Mouse (Mus musculus): ENCODE results near the gene Mpeg1. TPM values are rescaled to one million over a fixed set of nuclear protein-coding genes. Genes with fewer than 3 reads are reported as not detected.
A peak's percentile ranks its signal among the peaks of the same experiment; 100 is the strongest.

Mpeg1 gene
- polyA plus RNA-seq, 2 experiments: 0.92 to 3.5 TPM

GRCm38 (mm10) chr19:12421680-12422079, 38.9 kb upstream of the Mpeg1 start:
- 83% methylated on average over 1 of the region's 1 CpGs for WGBS
- Histone ChIP-seq H3K36me3 (ENCODE audit: control insufficient read depth, insufficient read depth, low read length) (no peaks in the 10 kb centered on the region), H3K27ac (replicated peaks; ENCODE audit: low read depth, low read length) (no peak overlapping the region), H3K27me3 (ENCODE audit: control insufficient read depth, insufficient read depth, low read length) (no peaks in the 10 kb centered on the region), H3K4me3 (replicated peaks; ENCODE audit: low read length) (no peak overlapping the region), H3K9me3 (ENCODE audit: control insufficient read depth, low read length) (no peaks in the 10 kb centered on the region), H3K9ac (ENCODE audit: low read depth, low read length, severe bottlenecking) (no peak overlapping the region), H3K4me2 (replicated peaks; ENCODE audit: low read depth, low read length, severe bottlenecking) (no peak overlapping the region), H3K4me1 (ENCODE audit: control insufficient read depth, insufficient read depth, low read length) (no peaks in the 10 kb centered on the region)
- DNase-seq (ENCODE audit: low spot score): no peak
- TF ChIP-seq POLR2A (IDR thresholded peaks at IDR 0.05; ENCODE audit: borderline replicate concordance, extremely low read depth, insufficient read depth, insufficient read length): no peak
- no peak for ATAC-seq (ENCODE audit: low FRiP score, low read depth)

- Histone ChIP-seq H3K4me1 (ENCODE audit: control insufficient read depth, insufficient read depth, low read length) (no peaks in the 10 kb centered on the region), H3K9me3 (ENCODE audit: control insufficient read depth, low read length) (no peaks in the 10 kb centered on the region), H3K36me3 (ENCODE audit: control insufficient read depth, insufficient read depth, low read length) (no peaks in the 10 kb centered on the region), H3K27me3 (ENCODE audit: control insufficient read depth, insufficient read depth, low read length) (no peaks in the 10 kb centered on the region), H3K4me2 (replicated peaks; ENCODE audit: low read depth, low read length, severe bottlenecking) (no peak overlapping the region), H3K4me3 (replicated peaks; ENCODE audit: low read length) (no peak overlapping the region), H3K9ac (ENCODE audit: low read depth, low read length, severe bottlenecking) (no peak overlapping the region), H3K27ac (replicated peaks; ENCODE audit: low read depth, low read length) (no peak overlapping the region)
- DNase-seq (ENCODE audit: low spot score) (no peak), ATAC-seq (ENCODE audit: low FRiP score, low read depth) (no peak)
- TF ChIP-seq POLR2A (IDR thresholded peaks at IDR 0.05; ENCODE audit: borderline replicate concordance, extremely low read depth, insufficient read depth, insufficient read length): no peak
- 84% methylated on average over 5 of the region's 5 CpGs for WGBS
Observed at GRCm38 (mm10) chr19:12427101-12427500, 33.5 kb upstream of the Mpeg1 start.

DNA sequence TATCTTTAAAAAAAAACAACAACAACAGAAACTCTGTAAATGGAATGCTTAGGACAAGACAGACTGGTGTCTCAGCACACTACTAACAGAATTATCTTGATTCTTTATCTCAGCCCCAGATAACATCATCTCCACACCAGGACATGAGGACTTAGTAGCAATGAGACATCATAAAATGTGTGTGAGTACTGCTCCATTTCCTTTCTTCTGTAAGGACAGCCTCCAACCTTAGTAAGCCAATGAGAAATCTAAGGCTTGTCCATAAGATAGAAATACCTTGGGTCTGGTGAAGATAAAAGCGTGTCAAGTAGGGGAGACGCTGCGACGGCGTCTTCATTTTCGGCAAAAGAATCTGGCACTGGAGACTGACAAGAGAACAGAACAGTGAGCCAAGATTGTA, 33.0 kb upstream of the Mpeg1 start, which contains the start of gene Pfpl:
TSS of gene Pfpl (plus strand) at position 301 of the 400 bp plus-strand sequence.
- 90% methylated on average over 6 of the region's 6 CpGs for WGBS
- Histone ChIP-seq H3K9me3 (ENCODE audit: control insufficient read depth, low read length) (no peaks in the 10 kb centered on the region), H3K9ac (ENCODE audit: low read depth, low read length, severe bottlenecking) (no peak within 1 kb of the TSS), H3K4me2 (replicated peaks; ENCODE audit: low read depth, low read length, severe bottlenecking) (no peak within 1 kb of the TSS), H3K4me1 (ENCODE audit: control insufficient read depth, insufficient read depth, low read length) (no peaks in the 10 kb centered on the region), H3K36me3 (ENCODE audit: control insufficient read depth, insufficient read depth, low read length) (no peaks in the 10 kb centered on the region), H3K27ac (replicated peaks; ENCODE audit: low read depth, low read length) (no peak within 1 kb of the TSS), H3K4me3 (replicated peaks; ENCODE audit: low read length) (no peak within 1 kb of the TSS), H3K27me3 (ENCODE audit: control insufficient read depth, insufficient read depth, low read length) (no peaks in the 10 kb centered on the region)
- ATAC-seq (ENCODE audit: low FRiP score, low read depth) (no peak), DNase-seq (ENCODE audit: low spot score) (no peak)
- TF ChIP-seq POLR2A (IDR thresholded peaks at IDR 0.05; ENCODE audit: borderline replicate concordance, extremely low read depth, insufficient read depth, insufficient read length): no peak

- Histone ChIP-seq H3K9ac (ENCODE audit: low read depth, low read length, severe bottlenecking) (no peak overlapping the region), H3K27ac (replicated peaks; ENCODE audit: low read depth, low read length) (no peak overlapping the region), H3K4me1 (ENCODE audit: control insufficient read depth, insufficient read depth, low read length) (no peaks in the 10 kb centered on the region), H3K9me3 (ENCODE audit: control insufficient read depth, low read length) (no peaks in the 10 kb centered on the region), H3K36me3 (ENCODE audit: control insufficient read depth, insufficient read depth, low read length) (no peaks in the 10 kb centered on the region), H3K27me3 (ENCODE audit: control insufficient read depth, insufficient read depth, low read length) (no peaks in the 10 kb centered on the region), H3K4me2 (replicated peaks; ENCODE audit: low read depth, low read length, severe bottlenecking) (no peak overlapping the region), H3K4me3 (replicated peaks; ENCODE audit: low read length) (no peak overlapping the region)
- WGBS: 11% methylated on average over 2 of the region's 2 CpGs
- ATAC-seq (ENCODE audit: low FRiP score, low read depth): no peak
- no peak for TF ChIP-seq POLR2A (IDR thresholded peaks at IDR 0.05; ENCODE audit: borderline replicate concordance, extremely low read depth, insufficient read depth, insufficient read length)
- peak; percentile 55 for DNase-seq (ENCODE audit: low spot score)
Observed at GRCm38 (mm10) chr19:12433033-12433432, 27.5 kb upstream of the Mpeg1 start.

DNA sequence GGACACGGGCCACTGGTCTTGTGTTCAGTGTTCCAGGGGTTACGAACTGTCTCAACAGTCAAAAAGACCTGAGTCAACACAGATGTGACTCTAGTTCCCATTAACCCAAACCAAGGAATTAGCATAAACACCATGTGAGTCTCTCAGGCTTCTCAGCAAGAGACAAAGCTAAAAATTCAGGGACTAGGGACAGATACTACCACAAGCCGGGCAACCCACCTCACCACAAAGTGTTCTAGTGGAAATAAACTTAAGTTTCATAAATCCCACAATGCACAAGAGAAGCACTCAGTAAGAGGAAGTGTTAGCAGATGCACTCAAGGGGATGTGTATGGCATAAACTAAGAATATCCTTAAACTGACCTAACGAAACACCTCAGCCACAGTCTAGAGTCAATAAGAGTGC, 25.6 kb upstream of the Mpeg1 start:
- Histone ChIP-seq H3K27ac (replicated peaks; ENCODE audit: low read depth, low read length) (no peak overlapping the region), H3K27me3 (ENCODE audit: control insufficient read depth, insufficient read depth, low read length) (no peaks in the 10 kb centered on the region), H3K9ac (ENCODE audit: low read depth, low read length, severe bottlenecking) (no peak overlapping the region), H3K4me3 (replicated peaks; ENCODE audit: low read length) (no peak overlapping the region), H3K4me1 (ENCODE audit: control insufficient read depth, insufficient read depth, low read length) (no peaks in the 10 kb centered on the region), H3K36me3 (ENCODE audit: control insufficient read depth, insufficient read depth, low read length) (no peaks in the 10 kb centered on the region), H3K9me3 (ENCODE audit: control insufficient read depth, low read length) (no peaks in the 10 kb centered on the region), H3K4me2 (replicated peaks; ENCODE audit: low read depth, low read length, severe bottlenecking) (no peak overlapping the region)
- WGBS: 82% methylated on average over 4 of the region's 4 CpGs
- DNase-seq (ENCODE audit: low spot score) (no peak), ATAC-seq (ENCODE audit: low FRiP score, low read depth) (no peak)
- no peak for TF ChIP-seq POLR2A (IDR thresholded peaks at IDR 0.05; ENCODE audit: borderline replicate concordance, extremely low read depth, insufficient read depth, insufficient read length)

All from limb, embryonic 14.5 days (tissue).